Mouse (Mus musculus) cerebellum, adult 2 months (tissue): ENCODE results near the gene Gabrb2.

Experiments used
- CTCF ChIP-seq: fragments of 200-500 bp; IDR thresholded peaks from 2 replicates; pipeline ENCODE4 v1.5.1; 2011; ENCODE audit warnings: low read depth, mild to moderate bottlenecking, control low read depth, low read length, moderate library complexity, borderline replicate concordance; ENCODE audit not compliant: insufficient read depth
- POLR2A ChIP-seq: fragments of 200-500 bp; IDR thresholded peaks from 2 replicates; pipeline ENCODE4 v1.6.1; 2011; ENCODE audit warnings: low read length, control low read depth, borderline replicate concordance; ENCODE audit not compliant: insufficient read depth

- no peak for TF ChIP-seq POLR2A
- no peak for TF ChIP-seq CTCF
These were observed 234.6 kb downstream of the Gabrb2 start for GRCm38 (mm10) chr11:42654189-42654588.
